Mouse (Mus musculus) common myeloid progenitor, adult 5-6 weeks (primary cell): ENCODE data around the gene Olfr1215. TPM values are rescaled to one million over a fixed set of nuclear protein-coding genes. Genes with fewer than 3 reads are reported as not detected.
"Not testable (repeated sequence)": the region's sequence is repeated elsewhere in the genome, so short reads cannot be mapped to it uniquely, and the experiment has no call there.

ENCODE experiments used
- ATAC-seq: replicated peaks from 2 replicates; pipeline ENCODE4 v1.8.0; 2016; ENCODE audit warnings: low read depth, mild to moderate bottlenecking, moderate TSS enrichment, inconsistent platforms; ENCODE audit not compliant: poor library complexity, severe bottlenecking
- total RNA-seq: library from RNA; stranded (forward); fragments of 200-1000, 187-1606 nt; gene quantifications from 2 replicates; pipeline ENCODE4 v1.2.3, GENCODE M21; 2017

Gene Olfr1215
- not detected in 2 replicates for total RNA-seq

GRCm38 (mm10) chr2:89006873-89007272, at the start of gene Olfr1215:
Gene Olfr1215 (minus strand): TSS chr2:89006973.
- no peak for ATAC-seq

DNA sequence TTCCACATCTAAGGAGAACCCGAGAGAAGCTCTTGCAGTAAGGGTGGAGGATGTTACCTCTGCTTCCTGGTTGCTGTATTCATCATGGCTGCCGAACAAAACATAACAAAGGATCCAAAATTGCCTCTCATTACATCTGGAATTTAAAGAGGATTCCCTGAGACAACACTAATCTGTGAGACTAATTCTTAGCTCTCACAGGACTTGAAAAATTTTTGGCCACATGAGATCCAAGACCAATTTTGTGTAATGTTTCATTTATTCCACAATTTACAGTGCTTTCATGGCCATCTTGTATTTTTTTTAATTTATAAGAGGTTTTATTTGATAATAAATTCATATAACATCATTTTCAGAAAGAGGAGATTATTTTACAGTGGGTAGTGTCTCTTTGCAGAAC, 25.2 kb upstream of the Olfr1215 start, which contains the start of gene Olfr1217:
Gene Olfr1217 (minus strand): TSS at position 101 of the 400 bp plus-strand sequence.
- no peak for ATAC-seq

GRCm38 (mm10) chr2:89021436-89021835, 14.7 kb upstream of the Olfr1215 start:
- not testable (repeated sequence) for ATAC-seq

- no peak for ATAC-seq
These were observed 11.5 kb upstream of the Olfr1215 start, which contains the start of gene Olfr1216 for GRCm38 (mm10) chr2:89018240-89018639. Gene Olfr1216 (minus strand): TSS chr2:89018340.

GRCm38 (mm10) chr2:88992553-88992952, 14.2 kb downstream of the Olfr1215 start, which contains the start of gene Olfr1214:
Gene Olfr1214 (minus strand): TSS chr2:88992653.
- ATAC-seq: no peak

- ATAC-seq: no peak
These were observed 26.6 kb downstream of the Olfr1215 start, which contains the start of gene Gm13762 for GRCm38 (mm10) chr2:88980181-88980580. Gene Gm13762 (minus strand): TSS chr2:88980281.

DNA sequence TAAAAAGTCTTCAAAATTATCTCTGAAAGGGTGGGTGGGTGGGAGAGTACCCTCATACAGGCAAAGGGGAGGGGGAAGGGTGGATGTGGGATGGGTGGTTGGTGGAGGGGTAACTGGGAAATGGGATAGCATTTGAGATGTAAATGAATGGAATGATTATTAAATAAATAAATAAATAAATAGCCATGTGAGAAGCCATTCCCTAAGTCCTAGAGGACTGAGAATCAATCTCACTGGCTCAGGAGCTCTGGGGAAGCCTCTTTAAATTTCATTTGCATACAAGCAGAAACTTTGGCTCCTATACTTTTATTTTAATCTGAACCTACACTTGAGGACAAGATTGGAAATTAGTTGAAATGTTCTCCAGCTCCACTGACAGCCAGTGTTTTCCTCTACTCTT, 53.1 kb downstream of the Olfr1215 start, which contains the start of gene Olfr1212:
Gene Olfr1212 (plus strand): TSS at position 301 of the 400 bp plus-strand sequence.
- no peak for ATAC-seq

Other genes starting within 250 kb of the Olfr1215 start
- not detected in 2 replicates for gene Olfr1199, start 246.5 kb downstream of the Olfr1215 start, total RNA-seq
- not detected in 2 replicates for gene Olfr1200, start 236.5 kb downstream of the Olfr1215 start, total RNA-seq
- gene Olfr1201, start 213.9 kb downstream of the Olfr1215 start, total RNA-seq: not detected in 2 replicates
- not detected in 2 replicates for gene Olfr1202, start 192.5 kb downstream of the Olfr1215 start, total RNA-seq
- gene Olfr1205, start 177.2 kb downstream of the Olfr1215 start, total RNA-seq: not detected in 2 replicates
- not detected in 2 replicates for gene Olfr1204, start 157.7 kb downstream of the Olfr1215 start, total RNA-seq
- not detected in 2 replicates for gene Olfr1206, start 143.7 kb downstream of the Olfr1215 start, total RNA-seq
- gene Olfr1208, start 104.7 kb downstream of the Olfr1215 start, total RNA-seq: not detected in 2 replicates
- gene Olfr1209, start 91.8 kb downstream of the Olfr1215 start, total RNA-seq: not detected in 2 replicates
- not detected in 2 replicates for gene Olfr1211, start 68.9 kb downstream of the Olfr1215 start, total RNA-seq
- not detected in 2 replicates for gene Olfr1212, start 53.0 kb downstream of the Olfr1215 start, total RNA-seq
- not detected in 2 replicates for gene Gm13762, start 26.7 kb downstream of the Olfr1215 start, total RNA-seq
- gene Olfr1214, start 14.3 kb downstream of the Olfr1215 start, total RNA-seq: not detected in 2 replicates
- not detected in 2 replicates for gene Olfr1216, start 11.4 kb upstream of the Olfr1215 start, total RNA-seq
- gene Olfr1217, start 25.1 kb upstream of the Olfr1215 start, total RNA-seq: not detected in 2 replicates
- not detected in 2 replicates for gene Olfr1218, start 54.2 kb upstream of the Olfr1215 start, total RNA-seq
- not detected in 2 replicates for gene Olfr1219, start 76.5 kb upstream of the Olfr1215 start, total RNA-seq
- gene Olfr1220, start 99.9 kb upstream of the Olfr1215 start, total RNA-seq: not detected in 2 replicates
- gene Olfr1221, start 110.3 kb upstream of the Olfr1215 start, total RNA-seq: not detected in 2 replicates
- gene Olfr1222, start 126.1 kb upstream of the Olfr1215 start, total RNA-seq: not detected in 2 replicates
- not detected in 2 replicates for gene Olfr1223, start 144.6 kb upstream of the Olfr1215 start, total RNA-seq
- gene Olfr1224-ps1, start 157.1 kb upstream of the Olfr1215 start, total RNA-seq: not detected in 2 replicates
- gene Olfr1225, start 167.7 kb upstream of the Olfr1215 start, total RNA-seq: not detected in 2 replicates
- gene Olfr1226, start 193.1 kb upstream of the Olfr1215 start, total RNA-seq: not detected in 2 replicates
- gene Olfr1228, start 247.1 kb upstream of the Olfr1215 start, total RNA-seq: not detected in 2 replicates